Mouse (Mus musculus) liver, embryonic 14.5 days (tissue): ENCODE measurements at regions not wholly inside any gene's neighbourhood (a gene's known extent, or its start where the extent isn't known, plus 50 kb on each side); places are given as distances from the start of the nearest gene placed in this dataset.

Source experiments
- CTCF ChIP-seq: IDR thresholded peaks from 2 replicates; pipeline ENCODE4 v1.5.1; 2016; ENCODE audit warnings: antibody characterized with exemption, low read depth, control low read depth
- EP300 ChIP-seq: IDR thresholded peaks from 2 replicates; pipeline ENCODE4 v1.6.1; 2016; ENCODE audit warnings: antibody characterized with exemption, low read depth

GRCm38 (mm10) chr12:29050516-29051251 is 299.1 kb downstream of the Eipr1 start:
- TF ChIP-seq EP300 (no peak), CTCF (no peak)
